Mouse (Mus musculus): ENCODE measurements at regions not wholly inside any gene's neighbourhood (a gene's known extent, or its start where the extent isn't known, plus 50 kb on each side); places are given as distances from the start of the nearest gene placed in this dataset.
A peak's percentile ranks its signal among the peaks of the same experiment; 100 is the strongest.

DNA sequence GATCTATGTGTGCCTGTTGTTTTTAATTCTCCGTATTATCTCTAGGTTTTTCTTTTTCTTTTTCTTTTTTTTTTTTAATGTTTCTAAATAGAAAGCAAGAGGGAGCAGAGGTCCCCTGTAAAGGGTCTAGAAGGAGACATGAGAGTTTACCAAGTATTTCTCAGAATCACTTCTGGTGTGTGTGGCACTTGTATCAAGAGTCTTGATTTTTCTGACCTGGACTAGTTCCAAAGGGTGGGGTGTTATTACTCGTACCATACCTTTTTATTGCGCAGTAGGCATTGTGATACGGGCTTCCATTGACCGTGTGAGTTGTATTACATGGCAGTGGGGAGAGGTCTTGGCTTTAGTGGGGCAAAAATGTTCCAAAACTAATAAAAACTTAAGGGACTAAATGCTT, 63.2 kb upstream of the Bmp6 start:
- no peak for ATAC-seq (ENCODE audit: low FRiP score, low read depth)
- no peak overlapping the region for H3K4me3 ChIP-seq
- 94% methylated on average over 5 of the region's 5 CpGs for WGBS
- no peak overlapping the region for H3K4me2 ChIP-seq (replicated peaks)
- no peaks in the 10 kb centered on the region for H3K27me3 ChIP-seq (replicated peaks)
- H3K36me3 ChIP-seq, result no peaks in the 10 kb centered on the region
- H3K9ac ChIP-seq, result no peak overlapping the region
- H3K4me1 ChIP-seq, result no peaks in the 10 kb centered on the region
- no peaks in the 10 kb centered on the region for H3K9me3 ChIP-seq
- H3K27ac ChIP-seq, result no peak overlapping the region

DNA sequence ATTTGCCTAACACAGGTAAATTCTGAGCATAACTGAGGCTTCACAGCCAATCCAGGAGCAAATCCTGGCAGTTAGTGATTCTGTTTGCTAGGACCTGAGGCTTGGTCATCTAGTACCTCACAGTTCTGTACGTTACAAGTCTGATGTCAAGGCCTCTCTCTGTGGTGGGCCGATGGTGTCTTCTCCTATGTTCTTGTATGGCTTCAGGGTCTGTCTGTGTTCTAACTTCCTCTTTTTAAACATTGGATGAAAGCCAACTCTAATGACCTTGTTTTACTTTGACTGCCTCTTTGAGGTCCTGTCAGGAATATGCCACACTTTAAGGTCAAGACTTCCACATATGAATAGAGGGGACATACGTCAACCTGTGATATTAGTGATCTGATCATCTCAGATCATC, 56.9 kb upstream of the Bmp6 start:
- H3K4me1 ChIP-seq, result peaks cover 8% of the 10 kb centered on the region
- no peaks in the 10 kb centered on the region for H3K36me3 ChIP-seq
- H3K4me2 ChIP-seq (replicated peaks), result no peak overlapping the region
- no peak overlapping the region for H3K27ac ChIP-seq
- no peaks in the 10 kb centered on the region for H3K9me3 ChIP-seq
- ATAC-seq (ENCODE audit: low FRiP score, low read depth), result no peak
- no peak overlapping the region for H3K9ac ChIP-seq
- H3K4me3 ChIP-seq, result no peak overlapping the region
- WGBS, result 92% methylated on average over 3 of the region's 3 CpGs
- H3K27me3 ChIP-seq (replicated peaks), result no peaks in the 10 kb centered on the region

GRCm38 (mm10) chr13:38288572-38289440, 56.1 kb upstream of the Bmp6 start:
- Histone ChIP-seq H3K4me3 (no peak overlapping the region), H3K4me1 (peaks cover 8% of the 10 kb centered on the region), H3K9ac (no peak overlapping the region), H3K9me3 (no peaks in the 10 kb centered on the region), H3K27ac (no peak overlapping the region), H3K36me3 (no peaks in the 10 kb centered on the region), H3K27me3 (replicated peaks) (no peaks in the 10 kb centered on the region), H3K4me2 (replicated peaks) (no peak overlapping the region)
- 80% methylated on average over 14 of the region's 14 CpGs for WGBS
- ATAC-seq (ENCODE audit: low FRiP score, low read depth), result no peak

DNA sequence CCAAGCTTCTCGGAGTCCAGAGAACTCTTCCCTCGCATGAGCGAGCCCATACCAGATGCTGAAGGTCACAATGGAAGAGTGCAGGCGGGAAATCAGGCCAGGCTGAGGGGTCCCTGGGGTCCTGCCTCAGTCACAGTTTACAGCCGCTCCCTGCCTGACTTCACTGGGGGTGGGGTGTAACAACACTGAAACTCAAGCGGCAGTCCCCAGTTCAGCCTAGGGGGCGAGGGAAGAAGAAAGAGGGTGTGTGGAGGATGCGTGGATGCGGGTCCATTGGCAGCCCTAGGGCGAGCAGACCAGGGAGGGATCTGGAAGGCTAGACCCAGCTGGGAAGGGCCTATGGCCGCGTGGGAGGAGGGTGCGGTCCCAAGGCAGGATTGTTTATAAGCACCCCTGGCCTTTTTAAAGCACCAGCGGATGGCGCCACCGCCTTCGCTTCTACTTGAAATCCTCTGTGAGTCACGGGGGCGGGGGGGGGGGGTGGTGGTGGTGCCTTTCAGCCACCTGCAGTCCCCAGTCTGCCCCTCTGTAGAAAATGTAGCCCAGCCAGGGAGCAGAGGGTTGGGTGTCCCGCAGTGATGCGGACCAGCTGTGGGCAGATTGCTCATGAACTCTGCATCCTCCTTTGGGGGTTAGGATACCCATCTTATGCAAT, 54.5 kb upstream of the Bmp6 start:
- 22% methylated on average over 21 of the region's 21 CpGs for WGBS
- no peak overlapping the region for H3K9ac ChIP-seq
- H3K4me3 ChIP-seq, result peak overlapping the region; percentile 16; the same call in 1 of the 2 replicates
- no peaks in the 10 kb centered on the region for H3K27me3 ChIP-seq (replicated peaks)
- H3K4me1 ChIP-seq, result peaks cover 8% of the 10 kb centered on the region
- H3K36me3 ChIP-seq, result no peaks in the 10 kb centered on the region
- no peak overlapping the region for H3K27ac ChIP-seq
- peak; percentile 70 for ATAC-seq (ENCODE audit: low FRiP score, low read depth)
- no peaks in the 10 kb centered on the region for H3K9me3 ChIP-seq
- peak overlapping the region; percentile 50 for H3K4me2 ChIP-seq (replicated peaks)

GRCm38 (mm10) chr13:38291487-38291886, 53.4 kb upstream of the Bmp6 start:
- no peaks in the 10 kb centered on the region for H3K9me3 ChIP-seq
- no peak overlapping the region for H3K4me2 ChIP-seq (replicated peaks)
- no peak overlapping the region for H3K9ac ChIP-seq
- ATAC-seq (ENCODE audit: low FRiP score, low read depth), result no peak
- H3K36me3 ChIP-seq, result no peaks in the 10 kb centered on the region
- WGBS, result 86% methylated on average over 4 of the region's 4 CpGs
- no peak overlapping the region for H3K4me3 ChIP-seq
- H3K27me3 ChIP-seq (replicated peaks), result no peaks in the 10 kb centered on the region
- H3K27ac ChIP-seq, result no peak overlapping the region
- H3K4me1 ChIP-seq, result peaks cover 8% of the 10 kb centered on the region
